Mouse (Mus musculus) olfactory bulb, adult 2 months (tissue): ENCODE data around the gene Rab12.

Experiments
- CTCF ChIP-seq: fragments of 200-500 bp; IDR thresholded peaks from 2 replicates; pipeline ENCODE4 v1.5.1; 2012; ENCODE audit warnings: low read depth, mild to moderate bottlenecking, low read length, moderate library complexity; ENCODE audit not compliant: insufficient read depth
- POLR2A ChIP-seq: fragments of 200-500 bp; IDR thresholded peaks from 2 replicates; pipeline ENCODE4 v1.6.1; 2012; ENCODE audit warnings: mild to moderate bottlenecking, low read depth, low read length, moderate library complexity; ENCODE audit not compliant: insufficient read depth

DNA sequence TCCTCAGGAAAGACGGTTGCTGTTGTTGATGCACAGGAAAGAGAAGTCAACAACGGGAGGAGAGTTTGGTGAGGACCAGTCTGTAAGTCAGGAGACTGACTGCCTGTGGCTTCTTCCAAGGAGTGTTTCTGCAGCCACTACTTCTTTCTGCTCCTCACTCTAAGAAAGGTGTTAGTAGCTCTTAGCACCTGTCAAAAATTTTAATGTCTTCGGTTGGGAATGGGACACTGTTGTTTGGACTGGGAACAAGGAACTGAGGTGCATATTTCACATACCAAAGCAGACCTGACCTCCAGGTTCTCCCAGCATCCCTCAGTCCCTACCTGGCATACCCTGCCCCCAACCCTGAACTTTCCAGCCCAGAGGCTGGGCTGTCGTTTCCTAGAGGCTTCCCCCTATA, 48.3 kb downstream of the Rab12 start:
- no peak for TF ChIP-seq CTCF
- TF ChIP-seq POLR2A = no peak
